Mouse (Mus musculus) ovary, postnatal 36 days (tissue): Measurements from ENCODE around the gene Mpp2.
A peak's percentile ranks its signal among the peaks of the same experiment; 100 is the strongest.

Source experiments
- DNase-seq: peaks from one replicate; pipeline ENCODE4 v3.0.0; 2022; ENCODE audit warnings: low spot score, mixed read lengths

Gene Mpp2

GRCm38 (mm10) chr11:102036336-102036735 is 52.0 kb downstream of the Mpp2 start:
- no peak for DNase-seq

GRCm38 (mm10) chr11:102035456-102035960 is 52.8 kb downstream of the Mpp2 start:
- DNase-seq: no peak

- peak; percentile 48 for DNase-seq
Observed at GRCm38 (mm10) chr11:102034887-102035286, 53.4 kb downstream of the Mpp2 start.

GRCm38 (mm10) chr11:102033055-102033591 is 55.2 kb downstream of the Mpp2 start:
- no peak for DNase-seq

GRCm38 (mm10) chr11:102031149-102031548 is 57.2 kb downstream of the Mpp2 start:
- no peak for DNase-seq

- no peak for DNase-seq
Observed at GRCm38 (mm10) chr11:102029966-102030365, 58.3 kb downstream of the Mpp2 start.

GRCm38 (mm10) chr11:102029304-102029703 is 59.0 kb downstream of the Mpp2 start:
- no peak for DNase-seq

- no peak for DNase-seq
Observed at GRCm38 (mm10) chr11:102028087-102028816, 60.1 kb downstream of the Mpp2 start, which contains the start of gene Mpp3. Mpp3 (minus strand) TSS chr11:102028461.

- DNase-seq: no peak
Observed at GRCm38 (mm10) chr11:102027361-102028017, 60.8 kb downstream of the Mpp2 start.

- DNase-seq: peak; percentile 79
Observed at GRCm38 (mm10) chr11:102026694-102027360, 61.5 kb downstream of the Mpp2 start.

GRCm38 (mm10) chr11:102025991-102026660 is 62.2 kb downstream of the Mpp2 start:
- peak; percentile 15 for DNase-seq

- no peak for DNase-seq
Observed at GRCm38 (mm10) chr11:102025354-102025753, 63.0 kb downstream of the Mpp2 start.

GRCm38 (mm10) chr11:102024875-102025274 is 63.4 kb downstream of the Mpp2 start:
- DNase-seq: no peak

- DNase-seq: no peak
Observed at GRCm38 (mm10) chr11:102024084-102024758, 64.1 kb downstream of the Mpp2 start.

GRCm38 (mm10) chr11:102023406-102023805 is 64.9 kb downstream of the Mpp2 start:
- no peak for DNase-seq

GRCm38 (mm10) chr11:102021196-102021595 is 67.1 kb downstream of the Mpp2 start:
- no peak for DNase-seq

GRCm38 (mm10) chr11:102019736-102020135 is 68.6 kb downstream of the Mpp2 start:
- no peak for DNase-seq

- no peak for DNase-seq
Observed at GRCm38 (mm10) chr11:102016136-102016535, 72.2 kb downstream of the Mpp2 start.

GRCm38 (mm10) chr11:102015472-102015871 is 72.8 kb downstream of the Mpp2 start:
- DNase-seq: no peak

- DNase-seq: no peak
Observed at GRCm38 (mm10) chr11:102013201-102013600, 75.1 kb downstream of the Mpp2 start.

GRCm38 (mm10) chr11:102011510-102011909 is 76.8 kb downstream of the Mpp2 start:
- DNase-seq: no peak
